Mouse (Mus musculus) splenic B cell, adult 2 months (primary cell): ENCODE measurements at regions not wholly inside any gene's neighbourhood (a gene's known extent, or its start where the extent isn't known, plus 50 kb on each side); places are given as distances from the start of the nearest gene placed in this dataset.

ENCODE experiments used
- DNase-seq: peaks from one replicate; pipeline ENCODE4 v3.0.0-alpha.2; 2011; ENCODE audit warnings: low read depth, low spot score
- H3K27me3 ChIP-seq: 2 replicates; pipeline ENCODE4 v1.6.1; 2012; ENCODE audit warnings: mild to moderate bottlenecking, low read length, moderate library complexity, mixed read lengths; ENCODE audit not compliant: control insufficient read depth, poor library complexity, insufficient read depth, severe bottlenecking
- H3K36me3 ChIP-seq: 2 replicates; pipeline ENCODE4 v1.6.1; 2012; ENCODE audit warnings: mild to moderate bottlenecking, low read length, moderate library complexity, mixed read lengths; ENCODE audit not compliant: control insufficient read depth, poor library complexity, insufficient read depth, severe bottlenecking

GRCm38 (mm10) chr4:34259444-34259843 lies 209.5 kb upstream of the Spaca1 start:
- DNase-seq: no peak
- Histone ChIP-seq H3K27me3 (no peaks in the 10 kb centered on the region), H3K36me3 (no peaks in the 10 kb centered on the region)

GRCm38 (mm10) chr4:34260468-34260867 lies 210.5 kb upstream of the Spaca1 start:
- Histone ChIP-seq H3K27me3 (no peaks in the 10 kb centered on the region), H3K36me3 (no peaks in the 10 kb centered on the region)
- DNase-seq: no peak

GRCm38 (mm10) chr4:34261809-34262208 lies 211.8 kb upstream of the Spaca1 start:
- no peak for DNase-seq
- no peaks in the 10 kb centered on the region for H3K36me3 ChIP-seq

DNA sequence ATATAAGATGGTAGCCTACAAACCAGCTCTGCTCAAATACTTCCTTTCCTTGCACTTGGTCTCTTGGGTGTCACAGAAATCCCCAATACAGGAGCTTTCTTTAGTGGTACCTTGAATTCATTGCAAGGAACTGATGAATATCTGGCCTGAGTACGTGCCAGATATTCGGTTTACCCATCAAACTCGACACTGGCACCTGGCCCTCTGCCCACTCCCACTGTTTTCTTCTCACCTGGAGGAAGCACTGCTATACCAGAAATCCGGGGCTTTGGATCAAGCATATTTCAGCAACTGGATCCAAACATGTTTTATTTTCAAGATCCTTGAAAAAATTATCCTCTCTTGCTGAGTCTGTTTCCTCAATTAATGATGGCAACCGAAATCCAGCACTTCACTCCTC lies 214.4 kb upstream of the Spaca1 start:
- no peak for DNase-seq
- H3K36me3 ChIP-seq: no peaks in the 10 kb centered on the region
- H3K27me3 ChIP-seq: no peaks in the 10 kb centered on the region

More at GRCm38 (mm10) chr4:34261809-34262208, 211.8 kb upstream of the Spaca1 start:
- H3K27me3 ChIP-seq: no peaks in the 10 kb centered on the region

DNA sequence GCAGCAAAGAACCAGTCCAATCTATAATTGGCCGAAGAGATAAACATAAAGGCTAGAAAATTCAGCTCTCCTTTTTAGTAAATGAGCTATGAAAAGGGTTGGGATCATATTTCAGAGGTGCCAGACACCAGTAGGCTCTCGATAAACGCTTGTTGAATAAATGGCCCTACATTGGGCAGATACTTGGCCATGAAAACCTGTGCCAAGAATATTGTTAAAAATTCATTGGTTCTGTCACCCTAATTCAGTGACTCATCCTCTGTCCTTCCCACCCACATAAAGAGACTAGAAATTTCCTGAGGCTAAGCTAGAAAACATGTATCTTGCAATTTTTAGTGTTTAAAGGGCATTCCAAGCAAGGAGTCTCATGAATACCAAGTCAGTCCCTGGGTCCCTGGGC lies 224.3 kb upstream of the Spaca1 start:
- no peak for DNase-seq
- H3K27me3 ChIP-seq: no peaks in the 10 kb centered on the region
- H3K36me3 ChIP-seq: no peaks in the 10 kb centered on the region

- Histone ChIP-seq H3K36me3 (no peaks in the 10 kb centered on the region), H3K27me3 (no peaks in the 10 kb centered on the region)
- DNase-seq: no peak
These were observed 225.4 kb upstream of the Spaca1 start for GRCm38 (mm10) chr4:34275372-34275771.

- no peak for DNase-seq
- no peaks in the 10 kb centered on the region for H3K27me3 ChIP-seq
- H3K36me3 ChIP-seq: no peaks in the 10 kb centered on the region
These were observed 248.1 kb upstream of the Akirin2 start for GRCm38 (mm10) chr4:34302504-34303108.

GRCm38 (mm10) chr4:34308921-34309563 lies 241.7 kb upstream of the Akirin2 start:
- no peaks in the 10 kb centered on the region for H3K27me3 ChIP-seq
- no peaks in the 10 kb centered on the region for H3K36me3 ChIP-seq
- DNase-seq: no peak

DNA sequence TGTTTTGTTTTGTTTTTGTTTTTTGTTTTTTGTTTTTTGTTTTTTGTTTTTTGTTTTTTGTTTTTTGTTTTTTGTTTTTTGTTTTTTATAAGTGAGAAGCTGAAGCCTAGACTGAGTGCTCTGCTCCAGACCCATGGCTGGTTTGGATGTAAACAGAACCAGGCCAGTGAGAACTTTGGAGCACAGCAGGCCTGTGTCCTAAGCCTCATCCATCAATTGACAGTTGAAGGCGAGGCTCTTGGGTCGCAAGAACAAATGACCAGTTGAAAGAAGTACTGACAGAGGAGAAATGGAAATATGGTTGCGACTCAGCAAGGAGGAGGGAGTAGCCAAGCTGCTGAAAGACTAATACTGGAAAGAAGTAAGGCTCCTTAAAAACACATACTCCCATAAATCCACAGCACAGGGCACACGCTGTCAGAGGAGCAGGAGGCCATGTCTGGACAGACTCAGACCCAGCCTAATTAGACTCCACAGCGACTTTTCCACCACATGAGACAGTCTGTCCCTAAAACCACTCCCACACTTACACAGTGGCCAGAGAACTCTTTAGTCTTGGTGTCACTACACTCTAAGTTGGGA lies 240.6 kb upstream of the Akirin2 start:
- no peak for DNase-seq
- no peaks in the 10 kb centered on the region for H3K27me3 ChIP-seq

GRCm38 (mm10) chr4:34315848-34316247 lies 234.9 kb upstream of the Akirin2 start:
- Histone ChIP-seq H3K36me3 (no peaks in the 10 kb centered on the region), H3K27me3 (no peaks in the 10 kb centered on the region)
- no peak for DNase-seq

More for the DNA sequence above, 240.6 kb upstream of the Akirin2 start:
- H3K36me3 ChIP-seq: no peaks in the 10 kb centered on the region

DNA sequence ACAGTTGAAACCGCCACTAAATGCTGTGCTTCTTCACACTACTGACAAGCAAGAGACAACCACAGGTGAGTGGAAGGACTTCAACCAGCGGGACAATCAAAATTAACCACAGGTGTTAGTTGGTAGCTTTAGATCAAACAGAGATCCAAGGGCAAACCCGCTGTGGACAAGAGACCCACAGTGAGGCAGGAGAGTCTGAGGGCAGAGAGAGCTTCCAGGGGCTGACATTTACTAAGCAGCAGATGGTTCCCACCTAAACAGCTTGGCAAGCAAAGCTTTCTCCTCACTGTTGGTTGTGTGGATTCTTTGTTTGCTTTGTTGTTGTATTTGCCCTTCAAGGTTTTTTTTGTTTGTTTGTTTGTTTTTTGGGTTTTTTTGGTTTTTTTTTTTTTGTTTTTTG lies 227.9 kb upstream of the Akirin2 start:
- DNase-seq: no peak
- no peaks in the 10 kb centered on the region for H3K36me3 ChIP-seq
- no peaks in the 10 kb centered on the region for H3K27me3 ChIP-seq

DNA sequence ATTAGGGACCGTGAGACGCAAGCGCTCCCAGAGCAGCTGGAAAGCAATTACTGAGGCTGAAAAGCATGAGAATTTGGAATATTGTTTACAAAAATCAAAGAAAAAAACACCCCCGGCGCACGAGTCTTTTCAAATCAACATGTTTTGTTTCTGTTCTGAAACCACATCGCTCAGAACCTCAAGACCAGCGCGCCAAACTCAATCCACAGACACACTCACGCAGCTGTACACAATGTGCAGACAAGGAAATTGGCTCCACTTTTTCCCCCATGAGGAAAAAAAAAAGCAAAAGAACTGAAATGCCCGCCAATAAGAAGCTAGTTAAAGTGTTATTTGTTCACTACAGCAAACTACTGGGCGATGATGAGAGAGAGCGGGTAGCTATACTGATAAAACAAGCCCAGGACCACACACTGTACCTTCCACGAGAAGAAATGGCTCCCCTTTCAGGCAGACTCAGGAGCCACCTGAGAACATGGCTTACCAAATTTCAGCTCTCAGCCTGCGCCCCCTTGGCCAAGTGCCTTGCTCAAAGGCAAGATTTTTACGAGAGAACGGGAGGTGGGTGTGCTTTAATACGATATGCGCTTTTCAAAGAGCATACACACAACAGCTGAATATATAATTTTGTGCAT lies 222.5 kb upstream of the Akirin2 start:
- Histone ChIP-seq H3K36me3 (no peaks in the 10 kb centered on the region), H3K27me3 (no peaks in the 10 kb centered on the region)
- no peak for DNase-seq

- Histone ChIP-seq H3K36me3 (no peaks in the 10 kb centered on the region), H3K27me3 (no peaks in the 10 kb centered on the region)
- DNase-seq: no peak
These were observed 213.6 kb upstream of the Akirin2 start for GRCm38 (mm10) chr4:34336971-34337797.

- H3K27me3 ChIP-seq: no peaks in the 10 kb centered on the region
- H3K36me3 ChIP-seq: no peaks in the 10 kb centered on the region
- DNase-seq: no peak
These were observed 212.9 kb upstream of the Akirin2 start for GRCm38 (mm10) chr4:34337852-34338251.
